Mouse (Mus musculus) frontal cortex, postnatal 10 days (tissue): ENCODE measurements at regions not wholly inside any gene's neighbourhood (a gene's known extent, or its start where the extent isn't known, plus 50 kb on each side); places are given as distances from the start of the nearest gene placed in this dataset.

Source experiments
- DNase-seq, 2 experiments: peaks; one replicate each; pipeline ENCODE4 v3.0.0; 2022; ENCODE audit warnings: low spot score in 2 of 2, mixed read lengths in 1 of 2

- DNase-seq = no peak
These were observed 2914.2 kb upstream of the Gm6569 start for GRCm38 (mm10) chr15:70920138-70920537.

- DNase-seq = peak; percentile 11 to 66
These were observed 2913.5 kb upstream of the Gm6569 start for GRCm38 (mm10) chr15:70920862-70921261.
